Mouse (Mus musculus): Measurements from ENCODE around the gene Olfr1506. TPM values are rescaled to one million over a fixed set of nuclear protein-coding genes. Genes with fewer than 3 reads are reported as not detected.
"Not testable (repeated sequence)": the region's sequence is repeated elsewhere in the genome, so short reads cannot be mapped to it uniquely, and the experiment has no call there.

Gene Olfr1506
- polyA plus RNA-seq (2015; fragmentation: Nextera tagmentation; extraction: Ambion mirVana): not detected in 2 replicates

DNA sequence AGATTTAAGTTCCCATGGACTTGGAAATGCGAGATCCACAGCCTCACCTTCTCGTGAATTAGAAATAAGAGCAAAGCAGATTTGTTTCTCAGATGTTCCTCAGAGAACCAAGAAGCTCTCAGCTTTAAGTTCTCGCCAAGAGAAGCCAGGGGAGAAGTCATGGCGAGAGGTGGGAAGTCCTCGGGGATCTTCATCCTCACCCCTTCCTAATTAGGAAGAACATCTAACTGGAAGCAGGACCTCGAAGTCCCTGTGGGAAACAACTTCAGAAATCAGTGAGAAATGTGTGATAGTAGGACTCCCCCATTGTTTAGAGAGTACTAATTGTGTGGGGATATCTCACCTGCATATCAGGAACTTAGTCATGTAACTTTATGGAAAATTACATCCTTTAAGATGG lies at the start of gene Olfr1506:
Gene Olfr1506 (minus strand): TSS at position 101 of the 400 bp plus-strand sequence.
- not testable (repeated sequence) for H3K4me1 ChIP-seq (ENCODE audit: insufficient read depth); H3K9ac ChIP-seq (replicated peaks); DNase-seq; H3K9me3 ChIP-seq (ENCODE audit: low read length); H3K27me3 ChIP-seq (ENCODE audit: insufficient read depth, low read length); H3K36me3 ChIP-seq (replicated peaks; ENCODE audit: insufficient read depth, low read length); H3K27ac ChIP-seq (ENCODE audit: low read depth); H3K4me3 ChIP-seq (ENCODE audit: low read depth, low read length); H3K4me2 ChIP-seq (ENCODE audit: low read depth, low read length); ATAC-seq
- no CpG with 5 or more reads among the region's 6 CpGs for WGBS (ENCODE audit: insufficient replicate concordance)

DNA sequence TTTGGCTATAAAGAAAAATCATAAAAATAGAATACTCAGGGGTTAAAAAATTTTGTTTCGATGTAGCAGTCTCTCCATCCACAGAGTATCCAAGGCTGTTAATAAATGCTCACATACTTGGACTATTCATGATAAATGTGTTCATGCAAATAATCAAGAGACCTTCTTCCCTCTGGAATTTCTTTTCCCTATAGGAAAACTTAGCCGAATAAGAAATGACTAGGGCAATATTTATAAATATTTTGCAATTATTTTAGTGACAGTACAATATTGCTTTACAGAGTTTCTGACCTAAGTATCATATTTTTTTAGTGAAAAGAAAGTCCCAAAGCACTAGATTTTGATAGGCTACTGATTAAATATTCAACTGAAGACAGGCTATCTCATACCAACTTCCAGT lies 46.6 kb upstream of the Olfr1506 start, which contains the start of gene Olfr1271:
Gene Olfr1271 (minus strand): TSS at position 101 of the 400 bp plus-strand sequence.
- DNase-seq: no peak
- no peaks in the 10 kb centered on the region for H3K36me3 ChIP-seq (replicated peaks; ENCODE audit: insufficient read depth, low read length)
- no peaks in the 10 kb centered on the region for H3K9me3 ChIP-seq (ENCODE audit: low read length)
- H3K27me3 ChIP-seq (ENCODE audit: insufficient read depth, low read length): no peaks in the 10 kb centered on the region
- no peak within 1 kb of the TSS for H3K4me3 ChIP-seq (ENCODE audit: low read depth, low read length)
- 83% methylated on average over 2 of the region's 2 CpGs for WGBS (ENCODE audit: insufficient replicate concordance)
- no peak for TF ChIP-seq CTCF (IDR thresholded peaks at IDR 0.05; ENCODE audit: low read depth)
- no peak for TF ChIP-seq EP300 (IDR thresholded peaks at IDR 0.05; ENCODE audit: low read depth)
- H3K9ac ChIP-seq (replicated peaks): no peak within 1 kb of the TSS
- no peak within 1 kb of the TSS for H3K27ac ChIP-seq (ENCODE audit: low read depth)
- H3K4me2 ChIP-seq (ENCODE audit: low read depth, low read length): no peak within 1 kb of the TSS
- no peak for ATAC-seq
- no peaks in the 10 kb centered on the region for H3K4me1 ChIP-seq (ENCODE audit: insufficient read depth)

DNA sequence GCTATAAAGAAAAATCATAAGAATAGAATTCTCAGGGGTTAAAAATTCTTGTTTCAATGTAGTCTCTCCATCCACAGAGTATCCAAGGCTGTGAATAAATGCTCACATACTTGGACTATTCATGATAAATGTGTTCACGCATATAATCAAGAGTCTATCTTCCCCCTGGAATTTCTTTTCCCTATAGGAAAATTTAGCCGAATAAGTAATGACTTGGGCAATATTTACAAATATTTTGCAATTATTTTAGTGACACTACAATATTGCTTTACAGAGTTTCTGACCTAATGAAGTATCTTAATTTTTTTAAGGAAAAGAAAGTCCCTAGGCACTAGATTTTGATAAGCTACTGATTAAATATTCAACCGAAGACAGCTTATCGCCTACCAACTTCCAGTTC lies 33.2 kb upstream of the Olfr1506 start, which contains the start of gene Olfr142:
Gene Olfr142 (minus strand): TSS at position 101 of the 400 bp plus-strand sequence.
- Histone ChIP-seq H3K9ac (replicated peaks) (no peak within 1 kb of the TSS), H3K4me1 (ENCODE audit: insufficient read depth) (no peaks in the 10 kb centered on the region), H3K4me2 (ENCODE audit: low read depth, low read length) (no peak within 1 kb of the TSS), H3K27me3 (ENCODE audit: insufficient read depth, low read length) (no peaks in the 10 kb centered on the region), H3K4me3 (ENCODE audit: low read depth, low read length) (no peak within 1 kb of the TSS), H3K27ac (ENCODE audit: low read depth) (no peak within 1 kb of the TSS), H3K36me3 (replicated peaks; ENCODE audit: insufficient read depth, low read length) (no peaks in the 10 kb centered on the region), H3K9me3 (ENCODE audit: low read length) (no peaks in the 10 kb centered on the region)
- no peak for TF ChIP-seq EP300 (IDR thresholded peaks at IDR 0.05; ENCODE audit: low read depth)
- TF ChIP-seq CTCF (IDR thresholded peaks at IDR 0.05; ENCODE audit: low read depth): no peak
- 81% methylated on average over 4 of the region's 4 CpGs for WGBS (ENCODE audit: insufficient replicate concordance)
- DNase-seq: no peak
- ATAC-seq: no peak

DNA sequence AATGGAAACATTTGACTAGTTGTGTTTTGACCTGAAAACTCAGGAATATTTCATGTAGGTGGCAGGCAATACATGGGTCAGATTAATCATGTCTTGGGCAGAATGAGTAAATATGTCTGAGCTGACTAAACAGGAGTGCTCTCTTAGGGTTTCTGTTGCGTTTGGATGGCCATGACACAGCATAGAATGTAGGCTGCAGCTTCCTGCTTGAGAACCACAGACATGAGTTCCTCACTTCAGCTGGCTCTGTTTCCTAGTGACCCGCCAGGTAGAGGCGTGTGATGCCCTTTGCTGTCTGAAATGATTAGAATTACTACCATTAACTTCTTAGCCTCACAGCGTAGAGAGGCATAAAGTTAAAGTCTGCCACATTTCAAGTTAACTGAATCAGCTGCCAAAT lies 24.7 kb downstream of the Olfr1506 start:
- not testable (repeated sequence) for H3K9ac ChIP-seq (replicated peaks); H3K9me3 ChIP-seq (ENCODE audit: low read length); ATAC-seq; H3K4me3 ChIP-seq (ENCODE audit: low read depth, low read length); H3K27ac ChIP-seq (ENCODE audit: low read depth); DNase-seq; H3K36me3 ChIP-seq (replicated peaks; ENCODE audit: insufficient read depth, low read length); H3K4me2 ChIP-seq (ENCODE audit: low read depth, low read length); H3K4me1 ChIP-seq (ENCODE audit: insufficient read depth); H3K27me3 ChIP-seq (ENCODE audit: insufficient read depth, low read length)
- WGBS (ENCODE audit: insufficient replicate concordance): no CpG with 5 or more reads among the region's 4 CpGs

DNA sequence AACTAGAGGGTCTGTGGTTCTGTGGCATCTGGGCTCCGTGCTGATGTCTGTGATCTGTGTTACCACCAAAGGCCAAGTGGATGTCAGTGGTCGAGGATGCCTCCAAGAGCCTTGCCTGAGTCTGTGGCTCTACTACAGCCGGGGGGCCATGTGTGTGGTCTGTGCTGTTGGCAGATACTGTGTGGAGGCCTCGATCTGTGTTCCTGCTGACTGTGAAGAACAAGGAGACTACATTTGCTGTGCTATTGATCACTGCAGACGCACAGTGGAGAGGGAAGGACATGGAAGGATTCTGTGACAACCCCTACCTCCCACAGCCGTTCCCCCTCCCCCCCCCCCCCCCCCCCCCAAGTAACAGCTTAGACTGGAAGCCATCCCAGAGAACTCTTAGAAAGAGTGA lies 29.0 kb downstream of the Olfr1506 start:
- H3K36me3 ChIP-seq (replicated peaks; ENCODE audit: insufficient read depth, low read length); H3K9me3 ChIP-seq (ENCODE audit: low read length); H3K4me2 ChIP-seq (ENCODE audit: low read depth, low read length); DNase-seq; H3K9ac ChIP-seq (replicated peaks); ATAC-seq; H3K4me3 ChIP-seq (ENCODE audit: low read depth, low read length); H3K4me1 ChIP-seq (ENCODE audit: insufficient read depth); H3K27me3 ChIP-seq (ENCODE audit: insufficient read depth, low read length); H3K27ac ChIP-seq (ENCODE audit: low read depth): not testable (repeated sequence)
- no CpG with 5 or more reads among the region's 6 CpGs for WGBS (ENCODE audit: insufficient replicate concordance)

DNA sequence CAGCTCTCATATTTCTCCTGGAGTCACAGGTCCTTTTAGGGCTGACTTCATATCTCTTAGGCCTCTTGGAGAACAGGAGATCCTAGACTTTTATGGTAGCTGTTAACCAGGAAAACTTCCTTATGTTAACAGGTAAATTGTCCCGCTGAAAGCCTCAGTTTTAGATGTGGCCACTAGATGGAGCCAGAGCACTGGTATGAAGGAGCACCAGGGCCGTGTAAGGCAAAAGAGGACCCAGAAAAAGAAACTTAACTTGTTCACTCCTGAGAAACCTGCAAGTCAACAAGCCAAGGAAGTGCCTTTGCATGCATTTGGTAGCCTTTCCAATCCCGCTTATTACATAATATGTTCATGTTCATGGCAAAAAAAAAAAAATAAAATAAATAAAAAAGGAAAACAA lies 29.5 kb downstream of the Olfr1506 start:
- H3K36me3 ChIP-seq (replicated peaks; ENCODE audit: insufficient read depth, low read length); ATAC-seq; H3K9ac ChIP-seq (replicated peaks); H3K4me1 ChIP-seq (ENCODE audit: insufficient read depth); H3K9me3 ChIP-seq (ENCODE audit: low read length); H3K4me2 ChIP-seq (ENCODE audit: low read depth, low read length); H3K4me3 ChIP-seq (ENCODE audit: low read depth, low read length); DNase-seq; H3K27ac ChIP-seq (ENCODE audit: low read depth); H3K27me3 ChIP-seq (ENCODE audit: insufficient read depth, low read length): not testable (repeated sequence)
- no CpG with 5 or more reads among the region's 3 CpGs for WGBS (ENCODE audit: insufficient replicate concordance)

DNA sequence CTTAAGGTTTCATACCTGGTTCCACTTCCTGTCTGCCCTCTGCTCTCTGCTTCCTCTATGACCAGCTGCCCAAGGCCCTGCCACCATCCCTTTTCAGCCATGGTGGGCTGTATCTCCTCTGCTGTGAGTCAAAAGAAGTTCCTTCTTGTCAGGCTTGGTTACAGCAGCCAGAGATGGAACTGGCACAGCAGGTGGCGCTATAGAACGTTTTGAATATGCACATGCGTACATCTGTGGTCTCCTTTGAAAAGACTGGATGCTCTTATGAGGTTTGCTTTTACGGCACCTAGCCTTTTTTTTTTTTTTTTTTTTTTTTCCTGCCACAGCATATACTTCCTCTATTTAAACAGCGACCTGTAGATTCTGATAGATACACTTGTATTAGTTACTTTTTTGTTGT lies 37.2 kb downstream of the Olfr1506 start:
- not testable (repeated sequence) for H3K27me3 ChIP-seq (ENCODE audit: insufficient read depth, low read length); H3K27ac ChIP-seq (ENCODE audit: low read depth); ATAC-seq; H3K4me2 ChIP-seq (ENCODE audit: low read depth, low read length); H3K9me3 ChIP-seq (ENCODE audit: low read length); DNase-seq; H3K9ac ChIP-seq (replicated peaks); H3K4me3 ChIP-seq (ENCODE audit: low read depth, low read length); H3K36me3 ChIP-seq (replicated peaks; ENCODE audit: insufficient read depth, low read length); H3K4me1 ChIP-seq (ENCODE audit: insufficient read depth)
- no CpG with 5 or more reads among the region's 5 CpGs for WGBS (ENCODE audit: insufficient replicate concordance)

DNA sequence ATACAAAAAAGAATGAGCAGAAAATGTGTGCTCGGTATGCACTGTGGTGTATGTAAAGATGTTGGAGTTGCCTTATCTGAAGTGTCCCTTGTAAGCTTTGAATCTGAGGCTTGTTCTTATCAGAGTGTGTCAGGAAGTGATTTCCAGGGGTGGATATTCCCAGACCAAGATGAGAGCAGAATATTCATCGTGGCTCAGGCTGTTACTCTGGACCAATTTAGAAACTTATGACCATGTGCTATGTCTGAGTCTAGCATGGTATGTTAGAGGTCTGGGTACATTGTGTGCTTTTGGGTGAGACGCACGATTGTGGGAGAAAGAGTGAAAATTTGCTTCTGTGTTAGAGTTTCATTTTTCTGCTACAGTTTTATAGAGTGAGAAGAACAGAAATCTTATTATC lies 38.2 kb downstream of the Olfr1506 start:
- not testable (repeated sequence) for H3K4me3 ChIP-seq (ENCODE audit: low read depth, low read length); H3K9me3 ChIP-seq (ENCODE audit: low read length); H3K36me3 ChIP-seq (replicated peaks; ENCODE audit: insufficient read depth, low read length); H3K4me2 ChIP-seq (ENCODE audit: low read depth, low read length); DNase-seq; H3K27ac ChIP-seq (ENCODE audit: low read depth); H3K9ac ChIP-seq (replicated peaks); H3K4me1 ChIP-seq (ENCODE audit: insufficient read depth); H3K27me3 ChIP-seq (ENCODE audit: insufficient read depth, low read length); ATAC-seq
- WGBS (ENCODE audit: insufficient replicate concordance): no CpG with 5 or more reads among the region's 4 CpGs

All from liver, postnatal 0 days (tissue).